Mouse (Mus musculus): ENCODE measurements around the gene Klk14. TPM values are rescaled to one million over a fixed set of nuclear protein-coding genes. Genes with fewer than 3 reads are reported as not detected.
A peak's percentile ranks its signal among the peaks of the same experiment; 100 is the strongest.
"Not testable (repeated sequence)": the region's sequence is repeated elsewhere in the genome, so short reads cannot be mapped to it uniquely, and the experiment has no call there.

Gene Klk14
- polyA plus RNA-seq, 1 experiment from 2014 or later, result not detected

DNA sequence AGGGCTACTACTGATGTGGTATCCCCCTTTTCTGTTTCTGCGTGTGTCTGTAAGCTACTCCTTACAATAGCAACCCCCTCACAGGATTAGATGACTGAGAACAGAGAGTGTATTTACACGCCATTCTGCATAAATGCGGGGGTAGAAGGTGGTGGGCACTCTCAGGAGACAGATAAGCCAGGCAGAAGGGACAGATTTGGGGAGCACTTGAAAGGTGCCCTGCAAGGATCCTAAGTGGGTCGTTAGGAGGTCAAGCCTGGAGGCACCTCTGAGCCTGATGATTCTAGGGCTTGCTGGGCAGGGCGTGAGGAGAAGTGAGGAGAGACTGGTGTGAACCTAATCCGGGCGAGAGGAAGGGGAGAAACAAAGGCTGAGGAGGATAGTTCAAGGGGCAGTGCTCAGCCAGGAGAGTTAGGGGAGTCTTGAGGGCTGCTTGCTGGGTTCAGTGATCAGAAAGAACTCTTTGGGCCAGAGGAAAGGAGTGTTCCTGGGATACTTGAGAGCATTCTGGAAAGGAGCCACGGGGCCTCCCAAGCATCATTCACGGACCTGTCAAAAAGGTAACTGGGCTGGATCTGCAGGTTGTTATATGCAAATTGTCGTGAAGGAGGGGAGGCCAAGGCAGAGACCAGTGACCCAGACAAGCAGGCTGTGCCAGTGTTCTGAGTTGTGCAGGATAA, 17.5 kb upstream of the Klk14 start:
- Histone ChIP-seq H3K27me3 (no peaks in the 10 kb centered on the region), H3K4me2 (peak overlapping the region; percentile 83), H3K36me3 (peaks cover 39% of the 10 kb centered on the region), H3K9ac (peak overlapping the region; percentile 70), H3K27ac (peak overlapping the region; percentile 78), H3K9me3 (replicated peaks) (no peaks in the 10 kb centered on the region), H3K4me3 (replicated peaks) (peak overlapping the region; percentile 72), H3K4me1 (peaks cover 11% of the 10 kb centered on the region)
- peak; percentile 13 for ATAC-seq (replicated peaks; ENCODE audit: low FRiP score)
- 4% methylated on average over 10 of the region's 10 CpGs for WGBS

DNA sequence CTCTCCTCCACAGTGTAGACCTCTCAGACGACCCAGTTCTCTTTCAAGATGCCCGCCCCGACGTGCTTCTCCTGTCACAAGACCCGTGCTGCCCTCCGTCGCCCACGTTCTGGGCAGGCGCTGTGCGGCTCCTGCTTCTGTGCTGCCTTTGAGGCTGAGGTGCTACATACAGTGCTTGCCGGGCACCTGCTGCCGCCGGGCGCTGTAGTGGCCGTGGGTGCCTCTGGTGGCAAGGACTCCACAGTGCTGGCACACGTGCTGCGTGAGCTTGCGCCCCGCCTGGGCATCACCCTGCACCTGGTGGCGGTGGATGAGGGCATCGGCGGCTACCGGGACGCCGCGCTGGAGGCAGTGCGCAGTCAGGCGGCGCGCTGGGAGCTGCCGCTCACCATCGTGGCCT, 15.1 kb upstream of the Klk14 start:
- Histone ChIP-seq H3K9ac (no peak overlapping the region), H3K4me3 (replicated peaks) (no peak overlapping the region), H3K9me3 (replicated peaks) (no peaks in the 10 kb centered on the region), H3K27ac (no peak overlapping the region), H3K27me3 (no peaks in the 10 kb centered on the region), H3K4me1 (peaks cover 11% of the 10 kb centered on the region), H3K36me3 (peaks cover 45% of the 10 kb centered on the region), H3K4me2 (no peak overlapping the region)
- 93% methylated on average over 32 of the region's 32 CpGs for WGBS
- no peak for ATAC-seq (replicated peaks; ENCODE audit: low FRiP score)

DNA sequence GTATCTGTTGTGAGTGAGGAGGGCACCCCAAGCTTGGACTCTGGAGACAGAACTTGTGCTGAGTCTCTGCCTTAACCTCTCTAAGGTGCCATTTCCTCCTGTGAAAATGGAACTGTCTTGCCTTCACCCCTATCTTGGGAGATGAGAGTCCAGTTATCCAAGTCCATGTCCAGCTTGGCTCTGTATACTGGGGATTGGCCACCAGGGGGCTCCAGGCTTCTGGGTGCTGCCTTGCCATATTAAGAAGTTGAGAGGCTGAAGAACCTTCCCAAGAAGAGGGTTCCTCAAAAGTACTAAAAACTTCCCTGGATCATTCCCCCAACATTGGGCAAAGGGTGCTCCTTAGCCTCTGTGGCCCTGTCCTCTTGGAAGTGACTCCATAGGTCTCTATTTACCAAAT, 11.7 kb upstream of the Klk14 start:
- Histone ChIP-seq H3K9ac (no peak overlapping the region), H3K9me3 (replicated peaks) (no peaks in the 10 kb centered on the region), H3K27me3 (no peaks in the 10 kb centered on the region), H3K27ac (no peak overlapping the region), H3K4me3 (replicated peaks) (no peak overlapping the region), H3K4me2 (no peak overlapping the region), H3K36me3 (peaks cover 45% of the 10 kb centered on the region), H3K4me1 (0 out of 2 replicates have a peak, but pooled peaks cover 2% of the 10 kb centered on the region)
- ATAC-seq (replicated peaks; ENCODE audit: low FRiP score), result no peak

DNA sequence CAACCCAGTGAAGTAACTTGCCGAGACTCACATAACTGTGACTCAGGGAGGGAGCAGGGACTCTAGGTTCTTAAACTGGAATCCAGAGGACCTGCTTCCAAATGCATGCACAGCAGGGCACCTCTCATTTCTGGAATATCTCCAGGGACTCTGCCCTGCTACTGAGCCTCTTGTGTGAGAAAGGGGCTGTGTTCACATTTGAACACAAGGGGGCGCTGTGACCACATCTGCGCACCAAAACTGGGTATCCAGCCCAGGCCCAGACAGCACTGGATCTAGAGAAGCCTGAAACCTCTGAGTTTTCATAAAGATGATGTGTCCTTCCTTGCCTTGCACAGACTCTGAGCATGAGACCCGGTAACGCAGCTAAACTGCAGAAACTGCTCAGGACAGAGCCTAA, 9.3 kb upstream of the Klk14 start:
- Histone ChIP-seq H3K27ac (no peak overlapping the region), H3K9ac (no peak overlapping the region), H3K4me2 (no peak overlapping the region), H3K4me3 (replicated peaks) (no peak overlapping the region), H3K36me3 (peaks cover 24% of the 10 kb centered on the region), H3K9me3 (replicated peaks) (no peaks in the 10 kb centered on the region), H3K27me3 (no peaks in the 10 kb centered on the region), H3K4me1 (no peaks in the 10 kb centered on the region)
- ATAC-seq (replicated peaks; ENCODE audit: low FRiP score), result no peak
- 18% methylated on average over 5 of the region's 5 CpGs for WGBS

DNA sequence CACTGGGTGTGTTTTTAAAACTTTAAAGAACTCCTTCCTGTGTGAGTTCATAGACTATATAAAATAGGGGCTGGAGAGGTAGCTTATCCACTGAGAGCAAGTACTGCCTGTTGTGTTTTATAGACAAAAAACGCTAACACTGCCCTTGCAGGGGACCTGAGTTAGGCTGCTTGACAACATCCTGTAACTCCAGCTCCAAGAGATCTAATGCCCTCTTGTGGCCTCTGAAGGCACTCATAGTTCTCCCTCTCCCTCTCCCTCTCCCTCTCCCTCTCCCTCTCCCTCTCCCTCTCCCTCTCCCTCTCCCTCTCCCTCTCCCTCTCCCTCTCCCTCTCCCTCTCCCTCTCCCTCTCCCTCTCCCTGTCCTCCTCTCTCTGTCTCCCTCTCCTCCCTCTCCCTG, 7.7 kb upstream of the Klk14 start:
- not testable (repeated sequence) for H3K9me3 ChIP-seq (replicated peaks); H3K36me3 ChIP-seq; H3K4me2 ChIP-seq; H3K27ac ChIP-seq; H3K4me1 ChIP-seq; H3K4me3 ChIP-seq (replicated peaks); H3K27me3 ChIP-seq; H3K9ac ChIP-seq; ATAC-seq (replicated peaks; ENCODE audit: low FRiP score)
- 19% methylated on average over 1 of the region's 1 CpGs for WGBS

DNA sequence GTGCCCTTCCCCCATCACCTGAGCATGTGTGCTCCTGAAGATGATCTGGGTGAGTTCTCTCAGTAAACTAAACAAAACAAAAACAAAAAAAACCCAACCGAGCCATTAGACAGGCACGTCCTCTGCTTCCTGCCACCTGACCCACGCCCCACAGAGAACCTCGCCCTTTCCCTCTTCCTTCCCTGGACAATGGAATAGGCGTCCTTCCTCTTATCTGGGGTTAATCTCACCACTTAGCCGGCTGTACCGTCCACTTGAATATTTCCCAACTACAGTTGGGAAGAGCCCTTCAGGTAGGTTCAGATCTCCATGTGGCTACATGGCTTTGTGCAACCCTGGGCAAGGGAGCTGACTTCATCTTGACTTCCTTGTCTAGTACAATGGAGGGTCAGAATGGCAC, 5.1 kb upstream of the Klk14 start:
- Histone ChIP-seq H3K9me3 (replicated peaks) (no peaks in the 10 kb centered on the region), H3K4me1 (no peaks in the 10 kb centered on the region), H3K27me3 (no peaks in the 10 kb centered on the region), H3K36me3 (no peaks in the 10 kb centered on the region), H3K4me3 (replicated peaks) (no peak overlapping the region), H3K27ac (no peak overlapping the region), H3K4me2 (no peak overlapping the region), H3K9ac (no peak overlapping the region)
- ATAC-seq (replicated peaks; ENCODE audit: low FRiP score), result no peak
- 67% methylated on average over 7 of the region's 7 CpGs for WGBS

DNA sequence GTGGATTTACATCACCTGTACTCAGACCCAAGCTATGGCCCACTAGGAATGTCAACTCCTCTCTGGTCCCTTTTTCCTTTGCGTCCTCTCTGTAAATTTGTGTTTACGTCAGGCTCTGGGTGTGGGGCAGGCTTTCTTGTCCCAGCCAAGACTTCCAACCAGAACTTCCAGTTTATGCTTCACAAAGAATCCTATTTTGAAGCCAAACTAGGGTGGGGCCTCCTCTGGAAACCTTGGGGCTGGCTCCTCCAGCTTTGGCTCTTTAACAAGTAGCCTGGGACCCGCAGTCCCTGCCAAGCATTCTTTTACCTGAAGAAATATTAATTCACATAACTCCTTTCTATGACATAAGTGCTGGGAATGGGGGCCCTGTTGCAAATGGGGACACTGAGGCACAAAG, 19.8 kb downstream of the Klk14 start:
- Histone ChIP-seq H3K9ac (no peak overlapping the region), H3K4me3 (replicated peaks) (no peak overlapping the region)
- ATAC-seq (replicated peaks; ENCODE audit: low FRiP score), result no peak

DNA sequence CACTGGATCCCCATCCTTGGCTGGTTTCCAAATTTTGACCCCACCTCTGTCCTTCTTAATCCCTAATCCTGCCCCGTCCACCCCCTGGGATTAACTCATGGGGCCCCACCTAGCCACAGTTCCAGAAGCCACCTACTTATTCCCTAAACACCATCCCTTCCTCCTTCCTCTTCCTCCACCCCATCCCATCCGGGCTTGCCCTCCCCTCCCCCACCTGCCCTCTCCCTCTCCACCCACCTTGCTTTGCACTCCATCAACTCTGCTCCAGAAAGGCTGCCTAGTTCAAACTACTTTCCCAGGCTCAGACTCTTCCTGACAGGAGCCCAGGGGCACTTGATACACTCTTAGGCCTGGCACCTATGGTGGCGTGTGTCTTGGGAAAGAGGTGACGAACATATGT, 22.0 kb downstream of the Klk14 start, which contains the start of gene Klk13:
Klk13 (plus strand) TSS at position 301 of the 400 bp plus-strand sequence.
- H3K9ac ChIP-seq, result no peak within 1 kb of the TSS
- H3K9me3 ChIP-seq (replicated peaks), result no peaks in the 10 kb centered on the region
- peak within 1 kb of the TSS; percentile 44 for H3K4me2 ChIP-seq
- WGBS, result 58% methylated on average over 4 of the region's 4 CpGs
- H3K4me1 ChIP-seq, result peaks cover 17% of the 10 kb centered on the region
- 0 out of 2 replicates have a peak, but pooled peaks have one; percentile 42 for ATAC-seq (replicated peaks; ENCODE audit: low FRiP score)
- H3K27ac ChIP-seq, result no peak within 1 kb of the TSS
- no peaks in the 10 kb centered on the region for H3K36me3 ChIP-seq
- H3K4me3 ChIP-seq (replicated peaks), result no peak within 1 kb of the TSS
- 0 out of 2 replicates have a peak, but pooled peaks cover 4% of the 10 kb centered on the region for H3K27me3 ChIP-seq

More for the DNA sequence above, 19.8 kb downstream of the Klk14 start:
- no peak overlapping the region for H3K4me2 ChIP-seq
- H3K4me1 ChIP-seq, result peaks cover 17% of the 10 kb centered on the region
- no peak overlapping the region for H3K27ac ChIP-seq
- no peaks in the 10 kb centered on the region for H3K36me3 ChIP-seq
- H3K27me3 ChIP-seq, result 0 out of 2 replicates have a peak, but pooled peaks cover 4% of the 10 kb centered on the region
- H3K9me3 ChIP-seq (replicated peaks), result no peaks in the 10 kb centered on the region
- WGBS, result 85% methylated on average over 3 of the region's 3 CpGs

DNA sequence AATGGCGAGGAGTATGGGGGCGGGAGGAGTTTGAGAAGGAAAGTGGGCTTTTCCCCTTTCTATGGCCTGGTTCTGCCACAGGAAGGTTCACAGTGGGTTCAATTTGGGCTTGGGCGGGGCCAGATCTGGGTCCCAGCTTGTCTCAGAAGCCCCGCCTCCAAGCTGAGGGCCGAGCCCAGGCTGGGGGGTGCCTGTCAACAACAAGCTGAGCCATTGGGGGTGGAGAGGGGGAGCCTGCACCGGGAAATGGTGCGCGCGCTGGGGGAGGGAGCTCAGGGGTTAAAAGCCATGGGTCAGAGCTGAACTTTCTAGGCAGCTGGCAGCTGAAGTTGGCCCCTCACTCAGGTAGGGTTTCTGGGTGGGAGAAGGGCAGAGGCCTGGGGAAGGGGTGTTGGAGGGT, 22.7 kb downstream of the Klk14 start:
- WGBS, result 7% methylated on average over 9 of the region's 9 CpGs
- H3K27ac ChIP-seq, result no peak overlapping the region

DNA sequence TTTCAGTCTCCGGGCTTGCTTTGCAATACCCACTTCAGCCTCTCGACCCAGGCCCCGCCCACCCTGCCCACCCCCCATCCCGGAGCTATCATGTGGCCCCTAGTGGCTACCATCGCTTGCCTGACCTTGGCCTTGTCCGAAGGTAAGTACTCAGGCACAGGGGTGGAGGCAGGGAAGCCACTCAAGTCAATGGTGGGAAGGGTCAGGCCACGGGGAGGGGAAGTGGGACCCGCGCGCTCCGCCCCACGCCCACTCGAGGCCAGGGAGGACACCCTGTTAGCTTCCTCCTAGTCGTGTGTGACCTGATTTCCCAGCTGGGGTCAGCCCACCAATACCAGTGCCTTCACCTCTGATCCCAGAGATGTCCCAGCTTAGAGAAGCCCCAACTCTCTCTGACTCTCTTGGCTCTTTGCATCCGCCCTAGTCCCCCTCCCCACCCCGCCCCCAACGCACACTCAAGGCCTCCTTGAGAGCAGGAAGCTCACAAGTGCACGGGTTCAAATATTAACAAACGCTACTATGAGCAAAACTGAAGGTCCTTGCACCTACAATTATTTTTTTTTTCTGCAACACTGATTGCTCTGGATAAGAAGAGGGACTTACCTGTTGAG, 23.6 kb downstream of the Klk14 start:
- H3K27ac ChIP-seq, result no peak overlapping the region
- WGBS, result 10% methylated on average over 19 of the region's 19 CpGs
- no peak overlapping the region for H3K9ac ChIP-seq
- H3K27me3 ChIP-seq, result 0 out of 2 replicates have a peak, but pooled peaks cover 4% of the 10 kb centered on the region
- H3K4me2 ChIP-seq, result peak overlapping the region; percentile 44; the same call in 1 of the 2 replicates
- peak; percentile 33; the same call in 1 of the 2 replicates for ATAC-seq (replicated peaks; ENCODE audit: low FRiP score)
- H3K4me3 ChIP-seq (replicated peaks), result no peak overlapping the region
- H3K9me3 ChIP-seq (replicated peaks), result no peaks in the 10 kb centered on the region
- peaks cover 17% of the 10 kb centered on the region for H3K4me1 ChIP-seq
- H3K36me3 ChIP-seq, result no peaks in the 10 kb centered on the region

More for the DNA sequence above, 22.7 kb downstream of the Klk14 start:
- Histone ChIP-seq H3K9ac (no peak overlapping the region), H3K27me3 (0 out of 2 replicates have a peak, but pooled peaks cover 4% of the 10 kb centered on the region), H3K9me3 (replicated peaks) (no peaks in the 10 kb centered on the region), H3K4me2 (peak overlapping the region; percentile 44), H3K4me3 (replicated peaks) (no peak overlapping the region), H3K4me1 (peaks cover 17% of the 10 kb centered on the region), H3K36me3 (no peaks in the 10 kb centered on the region)
- ATAC-seq (replicated peaks; ENCODE audit: low FRiP score), result 0 out of 2 replicates have a peak, but pooled peaks have one; percentile 22
